Mouse (Mus musculus): Measurements from ENCODE around the gene Zfp652. TPM values are rescaled to one million over a fixed set of nuclear protein-coding genes. Genes with fewer than 3 reads are reported as not detected.

Gene Zfp652
- polyA plus RNA-seq, 1 experiment from 2014 or later, result 13.7 TPM

GRCm38 (mm10) chr11:95704032-95704969 is 8.2 kb upstream of the Zfp652 start:
- Histone ChIP-seq H3K9ac (ENCODE audit: low read depth, low read length) (no peak overlapping the region), H3K9me3 (ENCODE audit: control insufficient read depth, low read length) (no peaks in the 10 kb centered on the region), H3K36me3 (ENCODE audit: control insufficient read depth, insufficient read depth, low read length) (no peaks in the 10 kb centered on the region), H3K4me3 (ENCODE audit: low read depth, low read length) (no peak overlapping the region), H3K4me2 (replicated peaks; ENCODE audit: low read depth, low read length) (no peak overlapping the region), H3K4me1 (replicated peaks; ENCODE audit: control insufficient read depth, insufficient read depth, low read length) (0 out of 2 replicates have a peak, but pooled peaks cover 2% of the 10 kb centered on the region), H3K27me3 (ENCODE audit: control insufficient read depth, insufficient read depth, low read length) (no peaks in the 10 kb centered on the region), H3K27ac (ENCODE audit: low read depth, low read length) (no peak overlapping the region)
- DNase-seq (ENCODE audit: low spot score) (no peak), ATAC-seq (ENCODE audit: low FRiP score) (no peak)
- WGBS, result 93% methylated on average over 12 of the region's 12 CpGs

GRCm38 (mm10) chr11:95704970-95705330 is 7.5 kb upstream of the Zfp652 start:
- WGBS, result 68% methylated on average over 4 of the region's 4 CpGs
- Histone ChIP-seq H3K4me3 (ENCODE audit: low read depth, low read length) (no peak overlapping the region), H3K27ac (ENCODE audit: low read depth, low read length) (no peak overlapping the region), H3K27me3 (ENCODE audit: control insufficient read depth, insufficient read depth, low read length) (no peaks in the 10 kb centered on the region), H3K9ac (ENCODE audit: low read depth, low read length) (no peak overlapping the region), H3K9me3 (ENCODE audit: control insufficient read depth, low read length) (no peaks in the 10 kb centered on the region), H3K36me3 (ENCODE audit: control insufficient read depth, insufficient read depth, low read length) (no peaks in the 10 kb centered on the region), H3K4me2 (replicated peaks; ENCODE audit: low read depth, low read length) (no peak overlapping the region), H3K4me1 (replicated peaks; ENCODE audit: control insufficient read depth, insufficient read depth, low read length) (0 out of 2 replicates have a peak, but pooled peaks cover 2% of the 10 kb centered on the region)
- no peak for DNase-seq (ENCODE audit: low spot score)
- no peak for ATAC-seq (ENCODE audit: low FRiP score)

- Histone ChIP-seq H3K4me2 (replicated peaks; ENCODE audit: low read depth, low read length) (no peak overlapping the region), H3K4me3 (ENCODE audit: low read depth, low read length) (no peak overlapping the region), H3K9me3 (ENCODE audit: control insufficient read depth, low read length) (no peaks in the 10 kb centered on the region), H3K27me3 (ENCODE audit: control insufficient read depth, insufficient read depth, low read length) (no peaks in the 10 kb centered on the region), H3K4me1 (replicated peaks; ENCODE audit: control insufficient read depth, insufficient read depth, low read length) (peaks cover 4% of the 10 kb centered on the region; the same call in 1 of the 2 replicates), H3K36me3 (ENCODE audit: control insufficient read depth, insufficient read depth, low read length) (no peaks in the 10 kb centered on the region), H3K9ac (ENCODE audit: low read depth, low read length) (no peak overlapping the region), H3K27ac (ENCODE audit: low read depth, low read length) (no peak overlapping the region)
- DNase-seq (ENCODE audit: low spot score), result no peak
- no peak for ATAC-seq (ENCODE audit: low FRiP score)
- WGBS, result 94% methylated on average over 6 of the region's 6 CpGs
Measured at GRCm38 (mm10) chr11:95709534-95710040, 2.9 kb upstream of the Zfp652 start.

- H3K4me3 ChIP-seq (ENCODE audit: low read depth, low read length), result no peak overlapping the region
- H3K4me2 ChIP-seq (replicated peaks; ENCODE audit: low read depth, low read length), result no peak overlapping the region
- peaks cover 4% of the 10 kb centered on the region; the same call in 1 of the 2 replicates for H3K4me1 ChIP-seq (replicated peaks; ENCODE audit: control insufficient read depth, insufficient read depth, low read length)
- ATAC-seq (ENCODE audit: low FRiP score), result no peak
- H3K27ac ChIP-seq (ENCODE audit: low read depth, low read length), result no peak overlapping the region
- H3K9me3 ChIP-seq (ENCODE audit: control insufficient read depth, low read length), result no peaks in the 10 kb centered on the region
- WGBS, result 81% methylated on average over 7 of the region's 7 CpGs
- no peaks in the 10 kb centered on the region for H3K36me3 ChIP-seq (ENCODE audit: control insufficient read depth, insufficient read depth, low read length)
- H3K27me3 ChIP-seq (ENCODE audit: control insufficient read depth, insufficient read depth, low read length), result no peaks in the 10 kb centered on the region
- DNase-seq (ENCODE audit: low spot score), result no peak
- H3K9ac ChIP-seq (ENCODE audit: low read depth, low read length), result no peak overlapping the region
Measured at GRCm38 (mm10) chr11:95710478-95710877, 2.0 kb upstream of the Zfp652 start.

- ATAC-seq (ENCODE audit: low FRiP score) (peak; percentile 38), DNase-seq (ENCODE audit: low spot score) (no peak)
- Histone ChIP-seq H3K27ac (ENCODE audit: low read depth, low read length) (peak overlapping the region; percentile 98), H3K4me2 (replicated peaks; ENCODE audit: low read depth, low read length) (peak overlapping the region; percentile 84), H3K4me3 (ENCODE audit: low read depth, low read length) (peak overlapping the region; percentile 92), H3K27me3 (ENCODE audit: control insufficient read depth, insufficient read depth, low read length) (no peaks in the 10 kb centered on the region), H3K4me1 (replicated peaks; ENCODE audit: control insufficient read depth, insufficient read depth, low read length) (peaks cover 4% of the 10 kb centered on the region; the same call in 1 of the 2 replicates), H3K9ac (ENCODE audit: low read depth, low read length) (no peak overlapping the region), H3K9me3 (ENCODE audit: control insufficient read depth, low read length) (no peaks in the 10 kb centered on the region), H3K36me3 (ENCODE audit: control insufficient read depth, insufficient read depth, low read length) (no peaks in the 10 kb centered on the region)
- WGBS, result 37% methylated on average over 12 of the region's 12 CpGs
Measured at GRCm38 (mm10) chr11:95712085-95712562, 349 bp upstream of the Zfp652 start.

GRCm38 (mm10) chr11:95713225-95713810 is 845 bp downstream of the Zfp652 start:
- Histone ChIP-seq H3K4me1 (replicated peaks; ENCODE audit: control insufficient read depth, insufficient read depth, low read length) (peaks cover 4% of the 10 kb centered on the region; the same call in 1 of the 2 replicates), H3K4me2 (replicated peaks; ENCODE audit: low read depth, low read length) (peak overlapping the region; percentile 84), H3K36me3 (ENCODE audit: control insufficient read depth, insufficient read depth, low read length) (no peaks in the 10 kb centered on the region), H3K9ac (ENCODE audit: low read depth, low read length) (peak overlapping the region; percentile 96), H3K27ac (ENCODE audit: low read depth, low read length) (peak overlapping the region; percentile 98), H3K9me3 (ENCODE audit: control insufficient read depth, low read length) (no peaks in the 10 kb centered on the region), H3K27me3 (ENCODE audit: control insufficient read depth, insufficient read depth, low read length) (no peaks in the 10 kb centered on the region), H3K4me3 (ENCODE audit: low read depth, low read length) (peak overlapping the region; percentile 92)
- peak; percentile 68 for DNase-seq (ENCODE audit: low spot score)
- WGBS, result under 1% methylated on average over 32 of the region's 49 CpGs
- peak; percentile 68 for ATAC-seq (ENCODE audit: low FRiP score)

GRCm38 (mm10) chr11:95713811-95714241 is 1.4 kb downstream of the Zfp652 start:
- DNase-seq (ENCODE audit: low spot score), result no peak
- Histone ChIP-seq H3K9me3 (ENCODE audit: control insufficient read depth, low read length) (no peaks in the 10 kb centered on the region), H3K4me1 (replicated peaks; ENCODE audit: control insufficient read depth, insufficient read depth, low read length) (peaks cover 4% of the 10 kb centered on the region; the same call in 1 of the 2 replicates), H3K27me3 (ENCODE audit: control insufficient read depth, insufficient read depth, low read length) (no peaks in the 10 kb centered on the region), H3K4me2 (replicated peaks; ENCODE audit: low read depth, low read length) (peak overlapping the region; percentile 84), H3K27ac (ENCODE audit: low read depth, low read length) (peak overlapping the region; percentile 98), H3K4me3 (ENCODE audit: low read depth, low read length) (peak overlapping the region; percentile 92), H3K36me3 (ENCODE audit: control insufficient read depth, insufficient read depth, low read length) (no peaks in the 10 kb centered on the region), H3K9ac (ENCODE audit: low read depth, low read length) (peak overlapping the region; percentile 96)
- 2% methylated on average over 13 of the region's 13 CpGs for WGBS
- 0 out of 2 replicates have a peak, but pooled peaks have one; percentile 9 for ATAC-seq (ENCODE audit: low FRiP score)

GRCm38 (mm10) chr11:95714411-95714810 is 1.9 kb downstream of the Zfp652 start:
- no peak overlapping the region for H3K27ac ChIP-seq (ENCODE audit: low read depth, low read length)
- H3K4me3 ChIP-seq (ENCODE audit: low read depth, low read length), result peak overlapping the region; percentile 92
- H3K4me2 ChIP-seq (replicated peaks; ENCODE audit: low read depth, low read length), result peak overlapping the region; percentile 84
- H3K27me3 ChIP-seq (ENCODE audit: control insufficient read depth, insufficient read depth, low read length), result no peaks in the 10 kb centered on the region
- H3K4me1 ChIP-seq (replicated peaks; ENCODE audit: control insufficient read depth, insufficient read depth, low read length), result peaks cover 4% of the 10 kb centered on the region; the same call in 1 of the 2 replicates
- peak overlapping the region; percentile 96 for H3K9ac ChIP-seq (ENCODE audit: low read depth, low read length)
- 54% methylated on average over 7 of the region's 7 CpGs for WGBS
- DNase-seq (ENCODE audit: low spot score), result peak; percentile 10
- H3K36me3 ChIP-seq (ENCODE audit: control insufficient read depth, insufficient read depth, low read length), result no peaks in the 10 kb centered on the region
- ATAC-seq (ENCODE audit: low FRiP score), result no peak
- H3K9me3 ChIP-seq (ENCODE audit: control insufficient read depth, low read length), result no peaks in the 10 kb centered on the region

Data from hindbrain, embryonic 11.5 days (tissue).